Mouse (Mus musculus) heart, postnatal 25 days (tissue): ENCODE results near the gene Gm20458. TPM values are rescaled to one million over a fixed set of nuclear protein-coding genes. Genes with fewer than 3 reads are reported as not detected.
A peak's percentile ranks its signal among the peaks of the same experiment; 100 is the strongest.

Source experiments
- DNase-seq: peaks from one replicate; pipeline ENCODE4 v3.0.0; 2022; ENCODE audit warnings: low spot score
- intact Hi-C: fragments of 180-260 bp; cut with DNase I; formaldehyde crosslinking; loops from one replicate; pipeline ENCODE4 v1.15.1; 2025
- total RNA-seq, 2 experiments: library from RNA; stranded (reverse); gene quantifications; 2 replicates each; pipeline ENCODE4 v1.2.3; 2021

The Gm20458 gene
- total RNA-seq, 2 experiments from 2014 or later: 1.4 to 2.5 TPM

DNA sequence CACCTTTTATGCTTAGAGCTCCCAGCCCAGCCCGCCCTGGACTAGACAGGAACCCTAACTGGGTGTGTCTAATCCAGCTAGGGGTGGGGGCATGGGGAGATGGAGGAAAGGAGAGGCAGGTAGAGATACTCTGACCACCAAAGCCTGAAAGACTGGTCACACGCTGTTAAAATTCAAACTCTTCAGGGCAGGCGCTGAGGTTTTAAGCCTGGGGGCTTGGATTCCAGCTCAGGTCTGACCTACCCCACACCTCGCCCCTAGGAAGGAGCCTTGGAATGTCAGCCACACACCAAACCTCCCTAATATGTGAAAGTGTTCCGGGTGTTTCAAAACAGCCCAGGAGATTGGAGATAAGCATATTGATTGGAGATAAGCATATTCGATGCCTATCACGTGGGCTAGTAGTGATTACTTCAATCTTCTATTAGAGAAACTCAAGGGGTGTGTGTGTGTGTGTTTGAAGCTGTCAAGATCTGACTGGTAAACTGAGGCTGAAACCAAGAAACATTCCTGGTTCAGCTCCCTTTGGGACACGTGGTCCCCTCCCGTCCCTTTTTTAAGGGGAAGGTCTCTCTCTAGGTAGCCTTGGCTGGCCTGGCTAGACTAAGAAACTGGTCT is 27.4 kb upstream of the Gm20458 start:
- DNase-seq: no peak
- intact Hi-C loops: no loop called here

- intact Hi-C loops: no loop called here
- DNase-seq: no peak
Measured at GRCm38 (mm10) chr2:164434681-164435080, 26.1 kb upstream of the Gm20458 start.

GRCm38 (mm10) chr2:164435216-164436090 is 25.3 kb upstream of the Gm20458 start:
- DNase-seq: no peak
- intact Hi-C loops: no loop called here

DNA sequence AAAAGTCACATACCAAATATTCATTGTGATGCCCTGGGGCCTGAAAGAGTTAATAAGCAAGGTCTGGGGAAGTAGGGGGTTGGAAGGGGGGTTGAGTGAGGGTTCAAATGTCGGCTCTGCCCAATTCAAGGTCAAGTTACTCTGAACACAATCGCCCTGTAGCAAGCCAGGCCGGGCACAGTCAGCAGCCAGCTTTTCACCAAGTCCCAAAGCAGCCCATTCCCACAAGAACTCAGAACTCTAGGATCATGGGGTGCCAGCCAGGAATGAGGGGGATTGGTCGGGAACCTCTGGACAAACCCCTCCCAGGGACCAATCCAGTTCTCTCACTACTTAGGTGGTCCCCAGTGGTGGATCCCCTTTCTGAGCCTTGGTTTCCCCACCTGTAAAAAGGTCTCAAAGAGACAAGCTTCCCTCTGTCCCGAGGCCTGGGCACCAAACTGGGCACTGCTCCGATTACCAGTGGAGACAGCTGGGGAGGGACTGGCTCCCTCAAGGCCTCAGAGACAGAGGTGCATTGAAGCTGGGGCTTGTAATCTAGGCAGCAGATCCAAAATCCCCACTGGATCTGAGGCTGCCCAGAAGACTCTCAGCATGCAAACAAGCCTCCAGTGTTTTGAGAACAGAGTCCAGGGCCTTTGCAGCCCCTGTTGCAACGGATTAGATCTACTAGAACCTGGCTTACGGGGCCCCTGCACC is 24.4 kb upstream of the Gm20458 start:
- no peak for DNase-seq
- intact Hi-C loops: no loop called here

- DNase-seq: no peak
- intact Hi-C loops: no loop called here
Measured at GRCm38 (mm10) chr2:164436961-164437360, 23.8 kb upstream of the Gm20458 start.

DNA sequence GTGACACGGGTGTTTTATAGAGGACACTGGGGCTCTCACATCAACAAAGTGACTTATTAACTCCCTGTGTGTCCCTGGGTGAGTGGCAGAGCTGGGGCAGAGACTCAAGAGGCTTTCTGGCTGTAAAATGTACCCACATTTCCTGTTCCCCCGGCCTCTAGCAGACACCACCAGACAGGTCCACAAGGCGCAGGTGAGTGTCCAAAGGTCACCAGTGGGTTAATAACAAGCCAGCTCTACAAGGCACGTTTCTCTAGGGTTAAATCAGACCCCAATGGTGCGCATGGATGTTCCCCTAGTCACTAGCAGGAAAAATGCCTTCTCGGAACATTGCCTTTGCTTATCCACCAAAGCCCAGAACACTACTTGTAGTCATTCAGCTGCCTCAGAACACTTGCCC is 23.1 kb upstream of the Gm20458 start:
- intact Hi-C loops: no loop called here
- DNase-seq: no peak

GRCm38 (mm10) chr2:164438257-164438656 is 22.5 kb upstream of the Gm20458 start:
- DNase-seq: no peak
- intact Hi-C loops: no loop called here

DNA sequence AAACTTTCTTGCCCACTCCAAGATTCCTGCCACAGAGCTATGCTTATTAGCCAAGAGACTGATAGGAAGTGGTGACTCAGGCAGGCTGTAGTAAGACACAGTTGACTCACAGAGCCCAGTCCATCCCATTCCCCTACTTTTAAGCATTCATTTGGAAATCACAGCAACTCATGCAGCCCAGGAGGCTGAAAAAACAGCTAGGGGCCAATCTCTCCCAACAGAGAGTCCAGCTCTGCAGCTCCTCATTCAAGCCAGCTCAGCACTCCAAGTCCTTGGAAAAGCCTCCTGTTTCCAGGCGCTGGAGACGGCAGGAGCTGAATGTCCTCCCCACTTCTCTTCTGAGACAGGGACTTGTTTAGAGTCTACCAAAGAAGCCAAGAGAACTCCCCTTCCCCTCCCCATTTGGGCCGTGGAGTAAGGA is 21.8 kb upstream of the Gm20458 start:
- peak; percentile 23 for DNase-seq

DNA sequence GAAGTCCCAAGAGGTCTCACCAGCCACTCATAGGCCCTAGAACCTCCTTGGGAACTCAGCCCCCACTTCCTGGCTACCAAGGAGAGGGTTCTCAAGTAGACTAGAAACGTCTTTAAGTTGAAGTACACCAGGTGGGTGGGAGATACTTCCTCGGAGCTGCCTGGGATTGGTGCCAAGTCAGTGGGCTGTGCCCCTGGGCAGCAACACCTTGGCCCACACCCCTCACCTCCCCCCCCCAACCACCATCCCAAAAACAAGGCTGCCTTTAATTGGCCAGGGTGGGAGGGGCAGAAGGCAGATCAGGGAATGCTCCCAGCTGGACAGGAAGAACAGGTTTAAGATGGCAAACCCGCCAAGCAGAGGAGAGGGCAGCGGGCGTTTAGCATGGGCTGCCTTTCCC is 20.5 kb upstream of the Gm20458 start:
- intact Hi-C loops: no loop called here
- no peak for DNase-seq

More for the DNA sequence above, 21.8 kb upstream of the Gm20458 start:
- intact Hi-C loops: no loop called here

- DNase-seq: no peak
- intact Hi-C loops: no loop called here
Measured at GRCm38 (mm10) chr2:164441155-164441554, 19.6 kb upstream of the Gm20458 start.

- DNase-seq: no peak
- intact Hi-C loops: no loop called here
Measured at GRCm38 (mm10) chr2:164441731-164442130, 19.0 kb upstream of the Gm20458 start.

DNA sequence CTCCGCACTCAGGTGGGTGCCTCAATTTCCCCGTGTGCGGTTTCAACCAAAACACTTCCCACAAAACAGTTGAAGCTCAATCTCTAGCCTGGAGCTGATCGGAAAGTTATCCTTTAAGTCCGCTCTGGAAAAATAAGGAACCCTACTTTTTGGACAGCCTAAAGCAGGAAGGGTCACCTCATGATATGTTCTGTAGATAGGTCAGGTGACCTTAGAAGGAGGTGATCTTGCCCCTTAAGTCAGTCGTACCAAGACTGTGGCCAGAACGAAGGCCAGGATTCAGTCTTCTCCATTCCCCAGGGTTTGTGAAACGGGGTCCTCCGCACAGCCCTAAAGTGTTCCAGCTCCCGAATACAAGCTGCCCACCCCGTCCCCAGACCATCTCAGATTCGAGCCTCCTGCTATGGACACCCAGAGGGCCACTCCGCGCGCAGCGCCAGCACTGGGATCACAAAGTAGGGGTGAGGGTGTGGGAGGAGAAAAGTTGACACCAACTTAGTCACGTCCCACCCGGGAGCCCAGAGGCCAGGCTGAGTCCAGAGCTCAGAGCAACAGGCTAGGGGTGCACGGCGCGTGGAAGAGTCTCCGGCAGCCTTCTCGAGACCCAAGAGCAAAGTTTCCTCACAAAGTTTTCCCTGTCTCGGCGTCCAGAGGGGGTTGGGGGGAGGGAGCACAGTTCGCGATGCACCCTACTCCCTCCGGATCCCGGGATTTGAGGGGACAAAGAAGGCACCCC is 18.3 kb upstream of the Gm20458 start:
- peak; percentile 34 for DNase-seq
- intact Hi-C loops: no loop called here

- peak; percentile 77 for DNase-seq
Measured at GRCm38 (mm10) chr2:164443051-164443437, 17.7 kb upstream of the Gm20458 start.

GRCm38 (mm10) chr2:164443460-164444000 is 17.2 kb upstream of the Gm20458 start, which contains the start of gene Sdc4:
Gene Sdc4, minus strand, starts transcription at chr2:164443887.
- no peak for DNase-seq
- intact Hi-C loops: no loop called here

More at GRCm38 (mm10) chr2:164443051-164443437, 17.7 kb upstream of the Gm20458 start:
- intact Hi-C loops: no loop called here

- intact Hi-C loops: no loop called here
- no peak for DNase-seq
Measured at GRCm38 (mm10) chr2:164444701-164445100, 16.1 kb upstream of the Gm20458 start.

DNA sequence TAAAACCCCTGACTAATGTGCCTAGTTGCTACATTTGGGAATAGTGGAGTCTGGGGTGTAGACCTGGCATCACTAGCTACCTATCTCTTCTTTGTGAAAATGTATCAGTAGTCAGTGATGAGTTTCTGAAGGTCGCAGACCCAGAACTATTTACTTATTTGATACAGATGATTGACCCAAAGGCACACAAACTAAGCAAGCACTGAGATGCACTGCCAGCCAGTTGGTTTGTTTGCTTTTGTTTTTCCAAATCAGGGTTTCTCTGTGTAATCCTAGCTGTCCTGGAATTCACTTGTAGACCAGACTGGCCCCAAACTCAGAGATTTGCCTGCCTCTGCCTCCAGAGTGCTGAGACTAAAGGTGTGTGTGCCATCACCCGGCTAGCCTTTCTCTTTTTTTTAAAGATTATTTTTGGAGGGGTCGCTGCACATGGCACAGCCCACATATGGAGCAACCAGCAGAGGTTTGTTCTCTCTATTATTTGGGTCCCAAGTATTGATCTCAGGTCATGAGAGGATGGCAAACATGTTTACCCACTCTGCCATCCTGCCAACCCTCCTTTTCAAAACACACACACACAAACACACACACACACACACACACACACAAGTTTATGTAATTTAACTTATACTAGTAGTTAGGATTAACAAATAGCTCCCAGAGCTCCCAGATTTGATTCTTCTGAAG is 15.2 kb upstream of the Gm20458 start:
- DNase-seq: no peak
- intact Hi-C loops: no loop called here

DNA sequence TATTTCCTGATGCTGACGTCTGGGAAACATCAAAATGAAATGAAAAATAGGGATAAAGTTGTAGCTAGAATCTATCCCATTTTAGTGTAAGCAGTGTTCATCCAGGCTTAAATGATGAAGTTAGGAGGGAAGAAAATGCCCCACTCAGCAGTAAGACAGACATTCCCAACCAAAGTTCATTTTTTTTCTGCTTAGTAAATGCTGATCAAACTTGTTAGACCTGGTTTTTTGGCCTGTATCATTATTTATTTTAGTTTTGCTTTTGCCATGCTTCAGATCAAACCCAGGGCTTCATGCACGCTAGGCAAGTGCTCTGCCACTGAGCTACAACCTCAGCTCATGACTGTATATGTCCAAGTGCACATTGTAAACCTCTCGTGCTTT is 14.7 kb upstream of the Gm20458 start:
- intact Hi-C loops: no loop called here

GRCm38 (mm10) chr2:164448140-164448539 is 12.6 kb upstream of the Gm20458 start:
- no peak for DNase-seq
- intact Hi-C loops: no loop called here

More for the DNA sequence above, 14.7 kb upstream of the Gm20458 start:
- DNase-seq: no peak

- intact Hi-C loops: no loop called here
- DNase-seq: no peak
Measured at GRCm38 (mm10) chr2:164448921-164449320, 11.8 kb upstream of the Gm20458 start.
